ENCODE assay signal across 14 mouse cellular contexts in genomic region chr13:102507226-102507625, GRCm38 (mm10).
DNase-seq lines count a peak whose midpoint lies in the region; ATAC-seq and TF ChIP-seq lines count a peak whose summit lies in the region.
"Had no signal": no experiment of that assay in that cellular context is flagged by ENCODE, and none has a peak within 500 bp of the region (broad histone marks: within the 10 kb centered on the region; RNA-seq: fewer than 3 reads in every experiment).

No protein-coding gene starts in this region.

- TF ChIP-seq CTCF in kidney, postnatal 0 days (IDR thresholded peaks at IDR 0.05; ENCODE audit: low read depth), result peak; percentile 56

- no peaks in the 10 kb centered on the region for H3K36me3 ChIP-seq in kidney, postnatal 0 days (ENCODE audit: insufficient read depth, low read length)
- no peaks in the 10 kb centered on the region for H3K36me3 ChIP-seq in limb, embryonic 10.5 days
- H3K36me3 ChIP-seq: G1E had no signal

- H3K27me3 ChIP-seq in kidney, postnatal 0 days (ENCODE audit: insufficient read depth, low read length), result no peaks in the 10 kb centered on the region
- peaks cover 34% of the 10 kb centered on the region for H3K27me3 ChIP-seq in limb, embryonic 10.5 days (ENCODE audit: low read depth, poor library complexity, severe bottlenecking)

- H3K27ac ChIP-seq in kidney, postnatal 0 days, result no peak overlapping the region
- H3K27ac ChIP-seq in limb, embryonic 10.5 days, result no peak overlapping the region

- peak; percentile 19 for DNase-seq in cerebellum, postnatal 10 days
- no peak for DNase-seq in cerebellum, adult 11-12 months
- DNase-seq in kidney, postnatal 0 days (ENCODE audit: low spot score), result no peak
- no peak for DNase-seq in kidney, adult 11 months
- peak; percentile 25 for DNase-seq in right cerebral cortex, adult 18-20 months
- DNase-seq in right cerebral cortex, postnatal 10 days (ENCODE audit: low spot score in 2 of 2), result no peak
- peak; percentile 13 for DNase-seq in limb, embryonic 10.5 days (ENCODE audit: low spot score)
- DNase-seq in adrenal gland, adult 8-10 months, result no peak
- DNase-seq: cerebellum, adult 8-10 months; kidney, postnatal 10 days; layer of hippocampus, adult 9-11 months; lung, adult 2 months; right cerebral cortex, postnatal 4 days had no signal

- no peak overlapping the region for H3K9ac ChIP-seq in kidney, postnatal 0 days (ENCODE audit: low read depth, low read length)

- WGBS in kidney, postnatal 0 days, result 97% methylated on average over 1 of the region's 1 CpGs
- 88% methylated on average over 1 of the region's 1 CpGs for WGBS in limb, embryonic 10.5 days

- no peaks in the 10 kb centered on the region for H3K4me1 ChIP-seq in kidney, postnatal 0 days (replicated peaks; ENCODE audit: insufficient read depth, low read length)
- H3K4me1 ChIP-seq in limb, embryonic 10.5 days, result peaks cover 25% of the 10 kb centered on the region

- no peak for ATAC-seq in kidney, postnatal 0 days (replicated peaks; ENCODE audit: low FRiP score, low read depth)

- no peaks in the 10 kb centered on the region for H3K9me3 ChIP-seq in kidney, postnatal 0 days (replicated peaks; ENCODE audit: low read length)
- H3K9me3 ChIP-seq in limb, embryonic 10.5 days (replicated peaks), result no peaks in the 10 kb centered on the region
- H3K9me3 ChIP-seq: G1E had no signal

- no peak overlapping the region for H3K4me2 ChIP-seq in kidney, postnatal 0 days (ENCODE audit: low read length)

- H3K4me3 ChIP-seq in kidney, postnatal 0 days (replicated peaks; ENCODE audit: low read depth, low read length), result no peak overlapping the region
- no peak overlapping the region for H3K4me3 ChIP-seq in limb, embryonic 10.5 days

Comparison
In these comparisons a context has a peak if more than half of its experiments do, and no peak if none do; other contexts are left out.
1. DNase-seq: peak in cerebellum, postnatal 10 days (2 of 2), right cerebral cortex, adult 18-20 months (single experiment) and limb, embryonic 10.5 days (single experiment); none in cerebellum, adult 11-12 months (single experiment), kidney, postnatal 0 days (single experiment), kidney, adult 11 months (single experiment), right cerebral cortex, postnatal 10 days (0 of 2) and adrenal gland, adult 8-10 months (single experiment).